Mouse (Mus musculus) thymus, postnatal 10 days (tissue): ENCODE data around the gene Fchsd2.

Source experiments
- DNase-seq, 2 experiments: peaks; one replicate each; pipeline ENCODE4 v3.0.0; 2021; ENCODE audit warnings: low spot score in 2 of 2

Gene Fchsd2

GRCm38 (mm10) chr7:101316591-101317001, 223.9 kb downstream of the Fchsd2 start:
- DNase-seq: no peak

GRCm38 (mm10) chr7:101317014-101317413, 224.4 kb downstream of the Fchsd2 start, which contains the start of gene Stard10:
Gene Stard10, plus strand, starts transcription at chr7:101317086.
- DNase-seq: no peak

- no peak for DNase-seq
Measured at GRCm38 (mm10) chr7:101318848-101319247, 226.2 kb downstream of the Fchsd2 start.

DNA sequence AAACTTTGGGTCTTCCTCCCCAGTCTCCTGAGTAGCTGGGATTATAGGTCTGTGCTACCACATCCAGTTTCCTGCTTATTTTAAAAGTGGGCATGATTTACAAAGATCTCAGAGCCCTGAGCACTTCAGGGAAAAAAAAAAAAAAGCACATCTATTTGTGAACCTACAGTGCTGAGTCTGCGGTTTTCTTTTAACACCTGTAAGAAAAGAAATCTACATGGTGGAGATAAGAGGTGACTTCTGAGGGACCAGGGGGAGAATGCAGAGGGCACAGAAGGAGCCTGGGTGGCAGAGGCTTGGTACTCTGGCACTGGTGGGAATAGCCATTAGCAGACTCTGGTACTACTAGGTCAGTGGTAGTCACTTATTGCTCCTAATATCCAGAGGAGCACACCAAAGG, 227.1 kb downstream of the Fchsd2 start:
- DNase-seq: no peak

DNA sequence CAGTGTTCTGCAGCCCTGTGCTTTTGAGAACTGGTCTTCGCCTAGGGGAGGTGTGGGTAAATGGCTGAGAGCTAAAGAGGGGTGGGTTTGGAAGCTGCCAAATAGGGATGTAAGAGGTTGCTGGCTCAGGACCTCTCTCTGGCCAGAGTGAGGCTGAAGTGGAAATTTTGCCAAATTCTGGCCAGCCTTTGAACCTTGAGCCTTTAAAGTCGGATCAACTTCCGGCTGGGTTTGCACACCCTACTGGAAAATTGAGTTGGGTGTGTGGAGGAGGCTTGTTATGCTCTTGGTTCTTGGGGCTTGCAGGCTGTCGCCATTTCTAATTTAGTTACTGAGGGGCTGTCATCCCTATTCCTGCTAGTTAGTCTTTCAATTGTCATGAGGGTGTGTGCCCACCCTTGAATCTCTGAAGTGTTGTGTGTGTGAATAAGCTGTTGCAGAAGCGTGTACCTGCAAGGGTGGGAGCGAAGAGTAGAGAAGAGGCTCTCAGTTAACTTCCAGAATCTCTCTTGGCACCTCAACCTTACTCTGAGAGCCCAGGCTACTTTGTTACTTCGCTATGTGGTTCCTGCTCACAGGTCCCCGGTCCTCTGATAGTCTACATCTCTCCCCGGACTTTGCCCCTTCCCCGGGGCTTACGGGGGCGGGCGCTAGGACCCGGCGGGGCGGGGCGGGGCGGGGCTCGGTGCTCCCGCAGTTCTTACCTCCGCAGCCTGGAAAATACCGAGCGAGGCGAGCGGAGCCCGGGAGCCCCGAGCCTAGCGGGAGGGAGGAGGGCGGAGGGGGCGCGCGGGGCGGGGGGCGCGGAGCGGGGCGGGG, 227.9 kb downstream of the Fchsd2 start:
- peak in 1 of 2 experiments; percentile 33 for DNase-seq

DNA sequence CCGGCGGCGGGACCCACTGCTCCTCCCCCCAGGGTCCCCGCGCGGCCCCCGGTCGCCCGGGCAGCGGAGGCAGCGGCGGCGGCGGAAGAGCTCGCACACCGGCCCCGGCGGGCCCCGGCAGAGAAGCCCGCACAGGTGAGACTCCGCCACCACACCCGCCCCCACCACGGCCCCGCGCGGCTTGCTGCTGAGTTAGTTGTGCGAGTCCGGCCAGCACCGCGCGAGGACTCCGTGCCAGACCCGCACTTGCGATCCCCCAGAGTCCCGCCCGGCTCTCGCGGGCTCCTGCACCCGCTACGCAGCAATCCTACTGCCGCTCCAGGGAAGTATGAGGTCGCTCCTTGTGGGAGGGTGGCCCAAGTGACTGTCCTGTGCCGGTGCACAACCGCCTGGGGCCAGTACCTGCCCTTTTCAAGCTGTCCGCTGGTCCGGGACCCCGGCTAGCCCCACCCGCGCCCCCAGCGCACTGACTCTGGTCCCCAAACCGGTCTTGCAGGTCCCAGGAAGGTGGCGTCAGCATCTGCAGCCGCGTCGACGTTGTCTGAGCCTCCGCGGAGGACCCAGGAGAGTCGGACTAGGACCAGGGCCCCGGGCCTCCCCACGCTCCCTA, 228.7 kb downstream of the Fchsd2 start:
- peak in 1 of 2 experiments; percentile 32 for DNase-seq

- DNase-seq: no peak
Measured at GRCm38 (mm10) chr7:101323141-101323594, 230.5 kb downstream of the Fchsd2 start.

- DNase-seq: no peak
Measured at GRCm38 (mm10) chr7:101324142-101324962, 231.7 kb downstream of the Fchsd2 start.

- DNase-seq: no peak
Measured at GRCm38 (mm10) chr7:101326006-101326405, 233.3 kb downstream of the Fchsd2 start.

- no peak for DNase-seq
Measured at GRCm38 (mm10) chr7:101327263-101327662, 234.6 kb downstream of the Fchsd2 start.

DNA sequence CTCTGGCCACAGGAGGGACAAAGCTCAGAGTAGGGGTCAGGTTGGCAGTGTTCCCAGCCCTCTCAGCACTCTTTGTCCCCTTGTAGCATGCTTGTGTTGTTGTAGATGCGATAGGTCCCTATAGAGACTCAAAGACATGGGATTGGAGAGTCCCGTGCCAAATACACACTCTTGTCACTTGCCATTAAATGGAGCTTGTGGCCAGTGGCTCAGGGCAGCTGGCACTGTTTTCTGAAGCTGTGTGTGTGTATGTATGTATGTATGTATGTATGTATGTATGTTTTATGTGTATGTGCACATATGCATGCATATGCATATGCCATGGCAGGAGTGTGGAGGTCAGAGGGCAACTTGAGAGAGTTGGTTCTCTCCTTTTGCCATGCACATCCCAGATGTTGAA, 235.1 kb downstream of the Fchsd2 start:
- no peak for DNase-seq

GRCm38 (mm10) chr7:101328621-101329158, 236.0 kb downstream of the Fchsd2 start:
- no peak for DNase-seq

GRCm38 (mm10) chr7:101329606-101330005, 236.9 kb downstream of the Fchsd2 start:
- no peak for DNase-seq

DNA sequence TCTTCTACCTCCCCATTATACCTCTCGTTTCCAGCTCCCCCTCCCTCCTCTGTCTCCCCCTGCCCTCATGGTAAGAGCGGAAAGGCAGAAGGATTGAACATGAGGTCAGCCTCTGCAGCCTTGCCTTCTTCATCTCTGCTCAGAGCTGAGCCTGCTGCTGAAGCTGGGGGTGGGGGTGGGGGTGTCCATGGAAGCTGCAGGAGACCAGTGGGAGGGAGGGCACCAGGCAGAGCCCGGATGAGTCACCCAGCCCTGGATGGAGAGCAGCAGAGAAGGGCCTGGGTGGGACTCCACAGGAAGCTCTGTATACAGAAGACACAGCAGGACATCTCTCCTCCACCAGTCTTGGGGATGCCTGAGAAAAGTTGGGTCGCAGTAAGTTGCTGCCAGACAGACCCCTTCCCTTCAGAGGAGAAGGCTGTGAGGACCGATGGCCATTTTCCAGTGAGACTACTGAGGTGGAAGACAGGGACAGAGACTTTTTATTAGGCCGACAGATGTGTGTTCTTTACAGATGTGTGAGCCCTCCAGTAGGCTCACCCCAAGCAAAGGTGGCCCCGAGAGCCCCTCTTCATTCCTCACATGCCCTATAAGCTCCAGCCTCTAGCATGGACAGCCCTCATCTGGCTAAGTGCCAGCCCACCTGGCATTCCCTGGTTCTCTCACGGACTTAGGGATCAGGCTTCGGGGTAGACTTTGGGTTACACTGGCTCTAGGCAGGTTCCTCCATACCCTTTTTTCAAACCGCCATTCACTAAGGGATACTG, 237.6 kb downstream of the Fchsd2 start:
- no peak for DNase-seq

DNA sequence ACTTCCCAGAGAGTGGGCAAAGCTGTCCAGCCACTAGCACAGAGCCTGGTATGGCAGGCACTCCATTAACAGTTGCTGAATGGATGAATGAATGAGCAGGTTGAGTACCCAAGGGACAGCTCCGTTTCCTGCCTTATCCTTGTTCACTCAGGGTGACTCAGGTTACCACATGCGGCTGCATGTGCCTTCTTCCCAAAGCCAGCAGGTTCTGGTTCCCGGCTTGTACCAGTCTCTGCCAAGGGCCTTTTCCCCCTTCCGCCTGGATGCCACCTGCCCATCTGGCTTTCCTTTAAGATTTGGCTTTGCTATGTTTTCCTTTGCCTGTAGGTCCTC, 238.1 kb downstream of the Fchsd2 start:
- DNase-seq: no peak

- no peak for DNase-seq
Measured at GRCm38 (mm10) chr7:101332045-101332831, 239.6 kb downstream of the Fchsd2 start.
